Mouse (Mus musculus): ENCODE results near the gene 1700028P14Rik. TPM values are rescaled to one million over a fixed set of nuclear protein-coding genes. Genes with fewer than 3 reads are reported as not detected.

1700028P14Rik gene
- not detected in 3 replicates for total RNA-seq (2017)

- ATAC-seq (replicated peaks; ENCODE audit: insufficient number of reproducible peaks, low FRiP score, low TSS enrichment, poor library complexity, severe bottlenecking), result no peak
Observed at GRCm38 (mm10) chr19:23652644-23653043, at the start of gene 1700028P14Rik. 1700028P14Rik (minus strand) TSS chr19:23652812.

GRCm38 (mm10) chr19:23699131-23699530, 46.5 kb upstream of the 1700028P14Rik start:
- ATAC-seq (replicated peaks; ENCODE audit: insufficient number of reproducible peaks, low FRiP score, low TSS enrichment, poor library complexity, severe bottlenecking), result no peak

- ATAC-seq (replicated peaks; ENCODE audit: insufficient number of reproducible peaks, low FRiP score, low TSS enrichment, poor library complexity, severe bottlenecking), result no peak
Observed at GRCm38 (mm10) chr19:23698366-23698765, 45.8 kb upstream of the 1700028P14Rik start.

- ATAC-seq (replicated peaks; ENCODE audit: insufficient number of reproducible peaks, low FRiP score, low TSS enrichment, poor library complexity, severe bottlenecking), result no peak
Observed at GRCm38 (mm10) chr19:23697861-23698260, 45.2 kb upstream of the 1700028P14Rik start.

DNA sequence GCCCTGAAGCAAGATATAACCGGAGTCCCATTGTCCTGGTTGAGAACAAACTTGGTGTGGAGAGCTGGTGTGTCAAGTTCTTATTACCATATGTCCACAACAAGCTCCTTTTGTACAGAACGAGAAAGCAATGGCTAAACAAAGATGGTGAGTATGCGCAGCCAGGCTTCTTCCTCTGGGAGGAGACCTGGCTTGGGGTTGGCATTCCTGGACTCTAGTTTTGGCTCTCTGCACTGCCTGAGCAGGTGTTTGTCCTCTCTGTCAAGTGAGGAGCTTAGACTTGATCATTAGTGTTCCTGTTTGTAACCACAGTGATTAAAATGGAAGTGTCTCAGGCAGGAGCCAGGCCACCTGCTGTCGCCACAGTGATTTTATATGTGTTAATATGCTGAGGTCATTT, 41.7 kb upstream of the 1700028P14Rik start:
- no peak for ATAC-seq (replicated peaks; ENCODE audit: insufficient number of reproducible peaks, low FRiP score, low TSS enrichment, poor library complexity, severe bottlenecking)

DNA sequence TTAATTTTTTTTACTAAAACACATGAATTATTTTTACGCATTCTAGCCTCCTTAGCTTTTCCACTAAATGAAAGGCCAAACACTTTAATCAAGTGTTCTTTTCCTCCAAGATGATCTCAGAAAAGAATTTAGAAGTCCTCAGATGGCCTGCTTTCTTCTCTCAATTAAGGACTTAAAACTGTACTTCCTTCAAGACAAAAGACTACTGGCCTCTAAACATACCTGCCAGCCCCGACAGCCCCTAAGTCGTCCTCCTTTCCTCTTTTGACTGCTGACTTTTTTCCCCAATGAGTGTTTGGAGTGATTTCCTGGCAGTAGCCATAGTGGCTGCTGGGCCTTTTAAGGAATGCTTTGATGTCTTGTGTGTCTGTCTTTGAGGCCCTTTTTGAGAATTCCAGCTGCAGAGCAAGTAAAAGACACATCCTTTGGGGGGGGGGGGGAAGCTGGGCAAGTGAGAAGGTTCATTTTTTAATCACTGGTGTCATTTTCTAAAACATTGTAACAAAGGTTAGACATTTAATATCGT, 35.9 kb upstream of the 1700028P14Rik start:
- no peak for ATAC-seq (replicated peaks; ENCODE audit: insufficient number of reproducible peaks, low FRiP score, low TSS enrichment, poor library complexity, severe bottlenecking)

DNA sequence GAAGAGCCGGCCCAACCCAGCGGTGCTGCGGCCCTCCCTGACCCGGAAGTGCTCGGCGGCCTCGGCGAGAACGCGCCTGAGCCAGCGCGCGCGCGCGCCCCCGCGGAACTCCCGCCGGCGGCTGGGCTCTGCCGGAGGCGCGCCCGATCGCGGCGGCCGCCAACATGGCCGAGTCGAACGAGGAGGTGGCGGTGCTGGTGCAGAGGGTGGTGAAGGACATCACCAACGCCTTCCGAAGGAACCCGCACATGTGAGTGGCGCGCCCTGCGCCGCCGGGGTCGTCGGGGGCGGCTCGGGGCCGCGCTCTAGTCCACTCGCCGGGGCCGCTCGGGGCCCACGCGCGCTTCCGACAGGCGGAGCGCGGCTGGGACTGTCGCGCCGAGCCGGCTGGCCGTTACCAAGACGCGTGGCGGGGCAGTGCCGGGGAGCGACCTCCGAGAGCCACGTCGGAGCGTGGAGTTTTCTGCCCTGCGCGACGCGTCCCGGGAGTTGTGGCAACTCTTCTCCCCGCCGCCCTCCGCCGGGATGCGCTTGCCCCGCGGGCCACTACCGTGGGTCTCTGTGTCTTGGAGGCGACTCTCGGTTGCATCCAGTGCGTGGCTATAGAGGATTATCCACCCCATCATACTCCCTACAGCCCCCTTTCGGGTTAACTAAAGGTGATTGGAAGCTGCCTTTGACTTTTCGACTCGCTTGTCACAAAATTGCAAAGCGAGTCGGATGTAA, 34.8 kb upstream of the 1700028P14Rik start, which contains the start of gene Ptar1:
Gene Ptar1 (plus strand): TSS at position 134 of the 726 bp plus-strand sequence.
- ATAC-seq (replicated peaks; ENCODE audit: insufficient number of reproducible peaks, low FRiP score, low TSS enrichment, poor library complexity, severe bottlenecking), result peak; percentile 89

GRCm38 (mm10) chr19:23686962-23687295, 34.3 kb upstream of the 1700028P14Rik start:
- no peak for ATAC-seq (replicated peaks; ENCODE audit: insufficient number of reproducible peaks, low FRiP score, low TSS enrichment, poor library complexity, severe bottlenecking)

- 0 out of 2 replicates have a peak, but pooled peaks have one; percentile 50 for ATAC-seq (replicated peaks; ENCODE audit: insufficient number of reproducible peaks, low FRiP score, low TSS enrichment, poor library complexity, severe bottlenecking)
Observed at GRCm38 (mm10) chr19:23675656-23676055, 23.0 kb upstream of the 1700028P14Rik start.

DNA sequence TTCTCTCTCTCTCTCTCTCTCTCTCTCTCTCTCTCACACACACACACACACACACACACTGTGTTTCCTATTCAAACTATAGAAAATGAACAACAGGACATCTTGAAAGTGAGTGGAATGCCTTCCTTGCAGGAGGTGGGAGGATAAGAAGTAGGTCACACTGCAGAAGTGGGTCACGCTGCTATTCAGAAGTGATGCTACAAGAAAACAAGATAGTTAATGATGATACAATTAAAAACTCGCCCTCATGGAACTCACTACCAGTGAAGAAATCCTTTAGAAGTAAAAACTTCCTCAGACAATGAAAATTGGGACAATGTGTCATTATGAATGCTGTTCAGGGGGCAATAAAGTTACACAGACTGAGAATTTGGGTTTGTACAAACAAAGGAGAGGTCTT, 20.4 kb upstream of the 1700028P14Rik start:
- no peak for ATAC-seq (replicated peaks; ENCODE audit: insufficient number of reproducible peaks, low FRiP score, low TSS enrichment, poor library complexity, severe bottlenecking)

- ATAC-seq (replicated peaks; ENCODE audit: insufficient number of reproducible peaks, low FRiP score, low TSS enrichment, poor library complexity, severe bottlenecking), result no peak
Observed at GRCm38 (mm10) chr19:23668142-23668655, 15.6 kb upstream of the 1700028P14Rik start.

GRCm38 (mm10) chr19:23664083-23664482, 11.5 kb upstream of the 1700028P14Rik start:
- no peak for ATAC-seq (replicated peaks; ENCODE audit: insufficient number of reproducible peaks, low FRiP score, low TSS enrichment, poor library complexity, severe bottlenecking)

GRCm38 (mm10) chr19:23658350-23658749, 5.7 kb upstream of the 1700028P14Rik start:
- ATAC-seq (replicated peaks; ENCODE audit: insufficient number of reproducible peaks, low FRiP score, low TSS enrichment, poor library complexity, severe bottlenecking), result no peak

DNA sequence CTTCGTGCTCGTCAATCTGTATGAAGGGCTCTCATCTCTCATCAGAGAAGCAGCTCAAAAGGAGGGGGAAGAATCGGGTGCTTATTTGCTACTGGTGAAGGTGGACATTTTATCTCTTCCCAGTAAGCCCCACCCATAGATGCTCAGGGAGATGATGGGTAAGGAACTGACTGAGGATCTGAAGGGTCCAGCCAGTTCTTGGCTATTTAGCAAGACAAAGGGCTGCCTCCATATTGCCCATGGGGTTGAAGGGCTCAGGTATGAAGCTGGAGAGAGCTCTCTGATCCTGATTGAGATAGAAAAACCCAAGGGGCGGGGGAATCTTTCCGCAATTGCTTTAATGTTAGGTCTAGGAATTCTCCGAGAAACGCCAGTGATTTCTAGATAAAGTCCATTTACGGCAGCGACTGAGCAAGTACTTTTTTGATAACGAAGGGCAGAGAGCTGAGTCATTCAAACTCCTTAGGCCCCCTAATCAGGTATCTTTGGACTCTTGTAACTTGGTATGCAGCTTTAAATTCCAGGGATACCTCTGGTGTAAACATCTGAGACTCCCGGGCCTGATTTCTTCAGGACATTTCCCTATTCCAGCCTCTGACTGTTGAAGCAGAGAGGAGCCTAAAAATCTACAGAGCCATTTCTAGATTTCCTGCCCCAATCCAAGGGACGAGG, 4.8 kb upstream of the 1700028P14Rik start:
- no peak for ATAC-seq (replicated peaks; ENCODE audit: insufficient number of reproducible peaks, low FRiP score, low TSS enrichment, poor library complexity, severe bottlenecking)

DNA sequence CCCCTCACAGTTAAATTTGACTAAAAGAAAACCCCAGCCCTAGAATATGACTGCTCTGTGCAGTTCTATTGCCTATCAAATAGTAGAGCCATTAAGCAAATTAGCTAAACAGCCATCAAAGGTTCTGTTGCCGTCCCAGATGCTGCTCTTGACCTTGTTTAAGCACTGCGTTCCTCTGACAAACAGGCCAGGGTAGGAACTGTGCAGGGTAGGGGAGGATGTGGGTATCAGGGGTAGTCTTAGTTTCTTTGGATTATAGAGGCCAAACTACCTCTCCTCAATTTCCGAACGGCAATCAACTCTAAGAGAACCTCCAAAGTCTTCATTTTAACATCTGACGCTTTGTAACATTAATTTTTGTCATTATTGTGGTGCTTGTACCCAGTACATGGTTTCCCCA, 542 bp upstream of the 1700028P14Rik start:
- ATAC-seq (replicated peaks; ENCODE audit: insufficient number of reproducible peaks, low FRiP score, low TSS enrichment, poor library complexity, severe bottlenecking), result no peak

DNA sequence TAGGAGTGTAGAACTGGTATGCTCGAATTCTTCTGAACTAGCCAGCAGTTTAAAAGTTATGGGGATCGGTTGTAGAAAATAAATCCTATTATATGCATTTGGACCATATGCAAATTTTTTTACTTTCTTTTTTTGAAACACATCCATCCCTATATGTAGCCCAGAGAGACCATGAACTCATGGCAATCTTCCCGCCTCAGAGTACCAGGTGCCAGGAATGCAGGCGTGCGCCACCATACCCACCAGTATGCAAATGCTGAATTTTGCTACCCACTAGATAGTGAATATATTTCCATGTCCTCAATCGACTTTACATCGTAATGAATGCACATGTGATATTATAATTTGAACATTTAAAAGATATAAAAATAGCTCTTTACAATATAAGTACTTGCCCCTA, 5.3 kb downstream of the 1700028P14Rik start:
- no peak for ATAC-seq (replicated peaks; ENCODE audit: insufficient number of reproducible peaks, low FRiP score, low TSS enrichment, poor library complexity, severe bottlenecking)

DNA sequence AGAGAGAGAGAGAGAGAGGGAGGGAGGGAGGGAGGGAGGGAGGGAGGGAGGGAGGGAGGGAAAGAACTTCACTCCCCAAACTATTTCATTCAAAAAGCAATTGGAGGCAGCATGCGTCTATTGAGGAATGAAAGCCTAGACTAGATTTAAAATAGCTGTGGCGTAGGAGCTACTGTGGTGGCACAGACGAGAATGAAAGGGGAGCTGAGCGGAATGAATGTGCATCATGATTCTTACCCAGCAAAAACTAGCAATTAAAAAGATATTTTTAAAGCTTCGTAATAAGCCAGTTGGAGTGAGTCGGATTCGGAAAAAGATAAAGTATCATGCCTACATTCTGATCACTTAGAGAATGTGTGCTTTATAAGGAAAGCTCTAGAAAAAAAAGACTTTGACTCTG, 7.3 kb downstream of the 1700028P14Rik start:
- no peak for ATAC-seq (replicated peaks; ENCODE audit: insufficient number of reproducible peaks, low FRiP score, low TSS enrichment, poor library complexity, severe bottlenecking)

- ATAC-seq (replicated peaks; ENCODE audit: insufficient number of reproducible peaks, low FRiP score, low TSS enrichment, poor library complexity, severe bottlenecking), result no peak
Observed at GRCm38 (mm10) chr19:23643819-23644218, 8.8 kb downstream of the 1700028P14Rik start.

DNA sequence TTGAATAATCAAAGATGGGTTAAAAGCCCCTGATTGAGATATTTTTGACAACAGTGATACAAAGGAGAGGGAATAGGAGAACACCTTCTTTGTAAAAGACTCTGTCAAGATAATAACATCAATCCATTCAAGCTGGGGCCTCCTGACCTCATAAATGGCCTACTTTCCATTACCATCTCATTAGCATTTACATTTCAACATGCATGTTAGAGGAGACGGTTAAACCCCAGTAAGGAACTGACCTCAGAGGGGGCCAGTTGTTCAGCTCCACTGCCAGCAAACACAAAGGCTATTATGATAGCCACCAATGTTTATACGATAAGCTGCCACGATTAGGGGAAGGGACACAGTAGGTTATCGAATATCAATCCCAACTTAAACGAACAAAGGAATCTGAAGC, 15.8 kb downstream of the 1700028P14Rik start:
- no peak for ATAC-seq (replicated peaks; ENCODE audit: insufficient number of reproducible peaks, low FRiP score, low TSS enrichment, poor library complexity, severe bottlenecking)
